Mouse (Mus musculus) small intestine, adult 2 months (tissue): ENCODE results near the gene Notch1.

ENCODE experiments used
- CTCF ChIP-seq: fragments of 200-500 bp; IDR thresholded peaks from 2 replicates; pipeline ENCODE4 v1.5.1; 2012; ENCODE audit warnings: low read depth, mild to moderate bottlenecking, control low read depth, inconsistent platforms, low read length, moderate library complexity, mixed read lengths; ENCODE audit not compliant: insufficient replicate concordance, insufficient read length; ENCODE audit errors: extremely low read depth
- POLR2A ChIP-seq: fragments of 200-500 bp; IDR thresholded peaks from 2 replicates; pipeline ENCODE4 v1.6.1; 2012; ENCODE audit warnings: low read depth, mild to moderate bottlenecking, control low read depth, inconsistent platforms, low read length, moderate library complexity

DNA sequence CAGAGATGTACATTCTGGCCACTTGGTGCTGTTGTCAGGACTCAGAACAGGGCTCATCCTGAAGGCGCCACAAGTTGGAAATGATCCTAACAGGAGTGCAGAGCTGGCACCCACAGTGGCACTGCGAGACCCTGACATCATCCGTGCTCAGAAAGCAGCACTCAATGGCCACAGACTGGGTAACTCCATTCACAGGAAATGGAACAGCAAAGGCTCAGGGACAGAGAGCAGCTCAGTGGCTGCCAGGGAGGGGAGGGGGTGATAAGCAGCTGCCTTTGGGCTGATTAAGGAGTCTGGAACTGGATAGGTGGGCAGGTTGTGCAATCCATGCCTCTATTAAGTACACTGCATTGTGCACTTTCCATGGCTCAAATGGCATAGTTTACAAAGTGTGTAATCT, 20.0 kb downstream of the Notch1 start:
- no peak for TF ChIP-seq POLR2A
- TF ChIP-seq CTCF: no peak
